Comparison of ENCODE assay signal across 11 mouse cellular contexts in genomic region chr17:84179026-84179972, GRCm38 (mm10). TPM values are rescaled to one million over a fixed set of nuclear protein-coding genes. Genes with fewer than 3 reads are reported as not detected.
DNase-seq lines count a peak whose midpoint lies in the region; ATAC-seq lines count a peak whose summit lies in the region.
"Had no signal": no experiment of that assay in that cellular context is flagged by ENCODE, and none has a peak within 500 bp of the region (broad histone marks: within the 10 kb centered on the region; RNA-seq: fewer than 3 reads in every experiment).

No protein-coding gene starts in this region.

- no peak overlapping the region for H3K4me2 ChIP-seq in lung, embryonic 15.5 days
- H3K4me2 ChIP-seq in limb, embryonic 12.5 days, result no peak overlapping the region

- H3K4me3 ChIP-seq in lung, embryonic 15.5 days, result no peak overlapping the region
- no peak overlapping the region for H3K4me3 ChIP-seq in limb, embryonic 12.5 days (replicated peaks)
- H3K4me3 ChIP-seq: midbrain, embryonic 10.5 days had no signal

- H3K27ac ChIP-seq in lung, embryonic 15.5 days, result peak overlapping the region; percentile 89; the same call in 1 of the 2 replicates
- H3K27ac ChIP-seq in limb, embryonic 12.5 days, result peak overlapping the region; percentile 94
- H3K27ac ChIP-seq: midbrain, embryonic 10.5 days had no signal

- DNase-seq in adrenal gland, adult (ENCODE audit: inconsistent age in 2 of 2, low spot score in 1 of 2), result peak; percentile 5 to 17
- no peak for DNase-seq in adrenal gland, adult 2 months
- no peak for DNase-seq in lung, postnatal 25 days (ENCODE audit: low spot score)
- DNase-seq in testis, postnatal 10 days (ENCODE audit: low spot score), result peak; percentile 45
- no peak for DNase-seq in B cell, adult 2 months
- DNase-seq in cerebellum, adult 18-20 months, result no peak
- DNase-seq: forebrain, postnatal 0 days; right cerebral cortex, postnatal 14 days had no signal

- H3K4me1 ChIP-seq in lung, embryonic 15.5 days, result peaks cover 47% of the 10 kb centered on the region
- peaks cover 52% of the 10 kb centered on the region for H3K4me1 ChIP-seq in limb, embryonic 12.5 days (replicated peaks)

- no peaks in the 10 kb centered on the region for H3K36me3 ChIP-seq in lung, embryonic 15.5 days
- H3K36me3 ChIP-seq in limb, embryonic 12.5 days, result 0 out of 2 replicates have a peak, but pooled peaks cover 4% of the 10 kb centered on the region

- ATAC-seq in lung, embryonic 15.5 days (ENCODE audit: borderline replicate concordance, extremely low read depth, low FRiP score, low TSS enrichment), result no peak
- ATAC-seq in limb, embryonic 12.5 days (ENCODE audit: insufficient number of reproducible peaks, insufficient read depth, low FRiP score, low TSS enrichment, low read depth), result no peak
- ATAC-seq: forebrain, postnatal 0 days had no signal

- WGBS in lung, embryonic 15.5 days, result 85% methylated on average over 17 of the region's 17 CpGs
- 88% methylated on average over 17 of the region's 17 CpGs for WGBS in limb, embryonic 12.5 days

- no peaks in the 10 kb centered on the region for H3K27me3 ChIP-seq in lung, embryonic 15.5 days
- H3K27me3 ChIP-seq in limb, embryonic 12.5 days, result no peaks in the 10 kb centered on the region

- H3K9me3 ChIP-seq in lung, embryonic 15.5 days, result no peaks in the 10 kb centered on the region
- H3K9me3 ChIP-seq in limb, embryonic 12.5 days, result peaks cover 7% of the 10 kb centered on the region; the same call in 1 of the 2 replicates

- H3K9ac ChIP-seq in lung, embryonic 15.5 days, result no peak overlapping the region
- no peak overlapping the region for H3K9ac ChIP-seq in limb, embryonic 12.5 days (replicated peaks)
- H3K9ac ChIP-seq: forebrain, postnatal 0 days had no signal

RNA-seq across cellular contexts. Expression of gene Zfp36l2, which starts 8.4 kb away (rescaled TPM):
- total RNA-seq in adrenal gland, adult 2 months (2021), result 10 to 100 TPM; 53.6 to 87.6 TPM
- 159 and 170 TPM in 2 replicates for polyA plus RNA-seq in adrenal gland, adult 2 months (2012; rRNA removed)
- polyA plus RNA-seq in lung, embryonic 15.5 days (2015; fragmentation: Nextera tagmentation; extraction: Ambion mirVana), result 14.8 and 15.9 TPM in 2 replicates
- polyA plus RNA-seq in limb, embryonic 12.5 days (2016; fragmentation: Nextera tagmentation; extraction: Ambion mirVana), result 27.9 and 32.7 TPM in 2 replicates

Comparison
In these comparisons a context has a peak if more than half of its experiments do, and no peak if none do; other contexts are left out.
1. DNase-seq: peak in adrenal gland, adult (2 of 2) and testis, postnatal 10 days (single experiment); none in adrenal gland, adult 2 months (single experiment), lung, postnatal 25 days (single experiment), B cell, adult 2 months (0 of 2) and cerebellum, adult 18-20 months (0 of 2).